Mouse (Mus musculus): ENCODE measurements around the gene Col26a1. TPM values are rescaled to one million over a fixed set of nuclear protein-coding genes. Genes with fewer than 3 reads are reported as not detected.

Gene Col26a1
- total and polyA plus RNA-seq, 3 experiments = 0.72 TPM; not detected in 2

- Histone ChIP-seq H3K4me3 (replicated peaks in 1 of 3; ENCODE audit: low read depth in 2 of 3, low read length in 2 of 3, poor library complexity in 1 of 3) (no peak overlapping the region), H3K36me3 (replicated peaks in 1 of 2; ENCODE audit: control insufficient read depth in 1 of 2, insufficient read depth in 1 of 2, low read length in 1 of 2) (no peaks in the 10 kb centered on the region), H3K4me2 (ENCODE audit: insufficient read depth, low read depth, poor library complexity, severe bottlenecking) (no peak overlapping the region), H3K4me1 (ENCODE audit: control insufficient read depth in 1 of 2, insufficient read depth in 2 of 2) (peaks cover 2 to 10% of the 10 kb centered on the region in 2 experiments; a peak in 2 of 4 replicates), H3K27me3 (replicated peaks) (peaks cover 15% of the 10 kb centered on the region), H3K27ac (ENCODE audit: insufficient read depth, low read depth) (no peak overlapping the region), H3K9ac (ENCODE audit: insufficient read depth, low read depth) (no peak overlapping the region), H3K9me3 (replicated peaks; ENCODE audit: low read length) (peaks cover 8% of the 10 kb centered on the region), H3K79me2 (replicated peaks; ENCODE audit: control insufficient read depth, extremely low read depth, insufficient read depth, poor library complexity, severe bottlenecking) (no peaks in the 10 kb centered on the region)
- DNase-seq (ENCODE audit: extremely low read depth) = no peak
- TF ChIP-seq HCFC1 (IDR thresholded peaks at IDR 0.05; ENCODE audit: low read depth, low read length) (no peak), GABPA (IDR thresholded peaks at IDR 0.05; ENCODE audit: insufficient replicate concordance, low read depth, low read length) (no peak), CTCF (conservative IDR thresholded peaks at IDR 0.05 in 1 of 2, IDR thresholded peaks at IDR 0.05 in 1 of 2; ENCODE audit: low read depth in 2 of 2, low read length in 2 of 2) (no peak), CHD2 (IDR thresholded peaks at IDR 0.05; ENCODE audit: low read length) (no peak), USF2 (conservative IDR thresholded peaks at IDR 0.05; ENCODE audit: low read depth, low read length) (no peak), MEF2A (IDR thresholded peaks at IDR 0.05; ENCODE audit: borderline replicate concordance, low read depth, low read length) (no peak), KAT2A (IDR thresholded peaks at IDR 0.05; ENCODE audit: insufficient replicate concordance, low read length) (no peak), NRF1 (IDR thresholded peaks at IDR 0.05; ENCODE audit: low read depth, low read length) (no peak), MYC (IDR thresholded peaks at IDR 0.05; ENCODE audit: low read depth, low read length) (no peak), ZNF384 (IDR thresholded peaks at IDR 0.05; ENCODE audit: low read depth, low read length) (no peak), CHD1 (IDR thresholded peaks at IDR 0.05; ENCODE audit: low read depth, low read length) (no peak), ZC3H11A (IDR thresholded peaks at IDR 0.05; ENCODE audit: low read depth, low read length) (no peak), PAX5 (IDR thresholded peaks at IDR 0.05; ENCODE audit: low read length) (no peak), ELF1 (IDR thresholded peaks at IDR 0.05; ENCODE audit: low read depth, low read length) (no peak), MAX (IDR thresholded peaks at IDR 0.05; ENCODE audit: low read length) (no peak), ZKSCAN1 (IDR thresholded peaks at IDR 0.05; ENCODE audit: borderline replicate concordance, low read depth, low read length) (no peak), MAZ (IDR thresholded peaks at IDR 0.05; ENCODE audit: low read depth, low read length) (no peak), MXI1 (IDR thresholded peaks at IDR 0.05; ENCODE audit: low read depth, low read length) (no peak), ETS1 (conservative IDR thresholded peaks at IDR 0.05; ENCODE audit: low read depth, low read length) (no peak)
- dilution Hi-C loops (cut with MboI; ENCODE audit: extremely low pct_ligation_motif_present, extremely low pct_unique_long_range_greater_than_20kb, low sequenced_read_pairs) (no loop called here), in situ Hi-C loops (cut with MboI; ENCODE audit: low pct_ligation_motif_present, low pct_unique_long_range_greater_than_20kb, low sequenced_read_pairs) (no loop called here)
Observed at GRCm38 (mm10) chr5:136702159-136702725, 180.8 kb downstream of the Col26a1 start.

- dilution Hi-C loops (cut with MboI; ENCODE audit: extremely low pct_ligation_motif_present, extremely low pct_unique_long_range_greater_than_20kb, low sequenced_read_pairs) = no loop called here
- TF ChIP-seq EP300 (IDR thresholded peaks at IDR 0.05; ENCODE audit: low read length) = no peak
- no peak for TF ChIP-seq POLR2A (IDR thresholded peaks at IDR 0.05; ENCODE audit: low read depth, low read length)
- no peaks in the 10 kb centered on the region for H3K36me3 ChIP-seq (replicated peaks in 1 of 2; ENCODE audit: control insufficient read depth in 1 of 2, insufficient read depth in 1 of 2, low read length in 1 of 2)
- no peaks in the 10 kb centered on the region for H3K9me3 ChIP-seq (replicated peaks; ENCODE audit: low read length)
- H3K27ac ChIP-seq (ENCODE audit: insufficient read depth, low read depth) = no peak overlapping the region
- no peak for DNase-seq (ENCODE audit: extremely low read depth)
- H3K4me3 ChIP-seq (replicated peaks in 1 of 3; ENCODE audit: low read depth in 2 of 3, low read length in 2 of 3, poor library complexity in 1 of 3) = no peak overlapping the region
- no peak overlapping the region for H3K4me2 ChIP-seq (ENCODE audit: insufficient read depth, low read depth, poor library complexity, severe bottlenecking)
- H3K79me2 ChIP-seq (replicated peaks; ENCODE audit: control insufficient read depth, extremely low read depth, insufficient read depth, poor library complexity, severe bottlenecking) = no peaks in the 10 kb centered on the region
- in situ Hi-C loops (cut with MboI; ENCODE audit: low pct_ligation_motif_present, low pct_unique_long_range_greater_than_20kb, low sequenced_read_pairs) = no loop called here
- H3K27me3 ChIP-seq (replicated peaks) = peaks cover 45% of the 10 kb centered on the region
- H3K4me1 ChIP-seq (ENCODE audit: control insufficient read depth in 1 of 2, insufficient read depth in 2 of 2) = peaks cover 2 to 16% of the 10 kb centered on the region in 2 experiments; a peak in 2 of 4 replicates
- H3K9ac ChIP-seq (ENCODE audit: insufficient read depth, low read depth) = no peak overlapping the region
Observed at GRCm38 (mm10) chr5:136697618-136698017, 185.4 kb downstream of the Col26a1 start.
